Mouse (Mus musculus): ENCODE results near the gene Hist2h3c2. TPM values are rescaled to one million over a fixed set of nuclear protein-coding genes. Genes with fewer than 3 reads are reported as not detected.

The Hist2h3c2 gene
- polyA plus RNA-seq, 1 experiment, result 1,020 TPM

DNA sequence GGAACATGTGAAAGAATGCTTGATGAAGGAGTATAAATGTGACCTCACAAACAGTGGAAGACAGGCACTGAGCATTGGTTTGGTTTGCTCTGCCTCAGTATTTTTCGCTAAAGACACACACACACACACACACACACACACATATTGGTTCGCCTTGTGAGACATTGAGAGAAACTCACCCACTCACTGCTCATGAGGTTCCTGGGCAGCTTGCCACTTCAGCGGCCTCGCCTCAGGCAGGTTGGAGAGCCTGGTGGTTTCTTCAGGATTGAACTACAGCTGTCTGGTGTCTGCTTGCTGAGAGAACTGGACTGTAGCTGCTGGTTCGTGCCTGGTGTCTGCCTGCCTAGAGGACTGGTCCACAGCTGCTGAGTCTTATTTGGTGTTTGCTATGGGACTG, 21.3 kb upstream of the Hist2h3c2 start:
- Histone ChIP-seq H3K27ac (ENCODE audit: control insufficient read depth, insufficient read depth, low read length) (no peak overlapping the region), H3K36me3 (ENCODE audit: control insufficient read depth, insufficient read depth, low read length) (no peaks in the 10 kb centered on the region), H3K4me1 (replicated peaks; ENCODE audit: control insufficient read depth, insufficient read depth, low read length) (peaks cover 14% of the 10 kb centered on the region), H3K4me3 (ENCODE audit: control insufficient read depth, insufficient read depth, low read length) (no peak overlapping the region), H3K27me3 (ENCODE audit: control insufficient read depth, insufficient read depth, low read length) (no peaks in the 10 kb centered on the region)
- WGBS, result 97% methylated on average over 5 of the region's 5 CpGs
- TF ChIP-seq POLR2A (IDR thresholded peaks at IDR 0.05; ENCODE audit: control insufficient read depth, extremely low read depth, insufficient read depth, low read length, poor library complexity), result no peak
- DNase-seq, result no peak

DNA sequence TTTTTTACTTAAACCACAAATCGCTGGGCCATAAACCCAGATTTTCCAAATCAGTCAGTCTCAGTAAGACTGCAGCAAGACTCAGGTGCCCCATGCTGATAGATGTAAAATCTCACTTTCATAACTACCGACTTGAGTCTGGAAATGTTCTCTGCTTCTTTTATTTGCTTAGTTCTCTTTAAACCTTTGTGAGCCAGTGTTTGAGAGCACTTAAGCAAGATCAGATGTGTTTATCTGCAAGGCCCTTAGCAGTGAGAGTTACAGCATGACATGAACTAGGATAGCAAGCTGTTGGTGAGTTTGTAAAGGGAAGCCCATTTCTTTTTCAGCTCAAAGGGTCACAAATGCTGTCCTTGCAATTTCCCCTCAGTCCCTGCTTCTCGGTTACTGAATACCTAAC, 18.3 kb upstream of the Hist2h3c2 start:
- 92% methylated on average over 3 of the region's 3 CpGs for WGBS
- peaks cover 9% of the 10 kb centered on the region for H3K4me1 ChIP-seq (replicated peaks; ENCODE audit: control insufficient read depth, insufficient read depth, low read length)
- no peak for DNase-seq

DNA sequence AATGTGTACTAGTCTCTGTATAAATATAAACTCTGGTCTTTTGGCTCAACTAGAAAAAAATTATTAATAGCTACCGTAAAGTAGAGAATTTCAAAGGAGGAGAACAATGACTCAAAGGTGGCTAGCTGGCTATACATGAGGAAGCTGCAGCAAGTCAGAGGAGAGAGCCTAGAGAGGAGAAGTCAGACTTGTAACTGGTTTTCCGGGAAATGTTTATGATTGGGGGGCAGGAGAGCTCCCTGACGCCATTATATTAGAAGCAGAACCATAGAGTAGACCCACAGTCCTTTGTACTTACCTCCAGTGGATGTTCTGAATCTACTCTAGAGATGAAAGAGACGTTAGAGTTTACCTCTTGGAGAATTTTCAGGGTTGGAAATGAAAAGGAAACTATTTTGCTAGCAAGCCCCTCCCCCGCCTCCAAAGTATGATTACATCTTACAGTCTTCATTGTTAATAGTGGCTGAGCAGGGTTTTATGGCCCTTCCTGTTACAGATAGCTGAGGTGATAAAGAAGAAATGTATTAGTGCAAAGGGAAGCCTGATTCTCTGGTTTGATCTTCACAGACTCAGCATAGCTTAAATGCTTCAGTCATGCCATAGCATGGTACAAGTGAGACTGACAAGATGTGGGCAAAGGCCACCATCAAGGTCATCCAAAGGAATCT, 17.1 kb upstream of the Hist2h3c2 start:
- Histone ChIP-seq H3K27ac (ENCODE audit: control insufficient read depth, insufficient read depth, low read length) (no peak overlapping the region), H3K36me3 (ENCODE audit: control insufficient read depth, insufficient read depth, low read length) (no peaks in the 10 kb centered on the region), H3K4me3 (ENCODE audit: control insufficient read depth, insufficient read depth, low read length) (no peak overlapping the region), H3K27me3 (ENCODE audit: control insufficient read depth, insufficient read depth, low read length) (no peaks in the 10 kb centered on the region), H3K4me1 (replicated peaks; ENCODE audit: control insufficient read depth, insufficient read depth, low read length) (peaks cover 3% of the 10 kb centered on the region; the same call in 1 of the 2 replicates)
- DNase-seq, result no peak
- TF ChIP-seq CTCF (IDR thresholded peaks at IDR 0.05; ENCODE audit: borderline replicate concordance, control insufficient read depth, extremely low read depth, insufficient read depth, low read length, poor library complexity) (no peak), POLR2A (IDR thresholded peaks at IDR 0.05; ENCODE audit: control insufficient read depth, extremely low read depth, insufficient read depth, low read length, poor library complexity) (no peak)
- WGBS, result 66% methylated on average over 5 of the region's 5 CpGs

More for the DNA sequence above, 18.3 kb upstream of the Hist2h3c2 start:
- TF ChIP-seq POLR2A (IDR thresholded peaks at IDR 0.05; ENCODE audit: control insufficient read depth, extremely low read depth, insufficient read depth, low read length, poor library complexity) (no peak), CTCF (IDR thresholded peaks at IDR 0.05; ENCODE audit: borderline replicate concordance, control insufficient read depth, extremely low read depth, insufficient read depth, low read length, poor library complexity) (no peak)
- Histone ChIP-seq H3K36me3 (ENCODE audit: control insufficient read depth, insufficient read depth, low read length) (no peaks in the 10 kb centered on the region), H3K27ac (ENCODE audit: control insufficient read depth, insufficient read depth, low read length) (no peak overlapping the region), H3K27me3 (ENCODE audit: control insufficient read depth, insufficient read depth, low read length) (no peaks in the 10 kb centered on the region), H3K4me3 (ENCODE audit: control insufficient read depth, insufficient read depth, low read length) (no peak overlapping the region)

DNA sequence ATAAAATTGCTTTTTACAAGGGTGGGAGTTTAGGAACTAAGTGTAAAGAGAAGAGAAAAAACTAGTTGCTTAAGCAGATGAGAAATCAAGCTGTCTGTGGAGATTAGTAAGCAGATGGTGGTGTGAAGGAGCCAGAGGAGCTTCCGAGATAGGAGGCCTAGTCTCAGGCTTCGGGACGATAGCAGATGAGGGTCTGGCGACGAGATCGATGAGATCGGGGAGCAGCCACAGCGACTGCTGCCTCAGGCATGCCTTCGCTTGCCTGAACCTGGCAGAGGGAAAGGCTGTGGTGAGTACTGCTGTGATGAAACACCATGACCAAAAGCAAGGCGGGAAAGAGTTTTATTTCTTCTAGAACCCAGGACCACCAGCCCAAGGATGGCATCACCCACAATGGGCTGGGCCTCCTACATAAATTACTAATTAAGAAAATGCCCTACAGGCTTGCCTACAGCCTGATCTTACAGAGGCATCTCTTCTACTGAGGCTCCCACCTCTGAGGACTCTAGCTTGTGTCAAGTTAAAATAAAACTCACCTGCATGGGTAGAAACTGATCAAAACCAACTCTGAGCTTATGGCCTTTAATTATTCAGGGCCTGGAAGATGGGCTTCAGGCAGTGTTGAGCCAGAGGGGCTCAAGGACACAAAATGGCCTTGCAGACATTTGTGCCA, 15.9 kb upstream of the Hist2h3c2 start:
- H3K4me3 ChIP-seq (ENCODE audit: control insufficient read depth, insufficient read depth, low read length), result no peak overlapping the region
- no peaks in the 10 kb centered on the region for H3K36me3 ChIP-seq (ENCODE audit: control insufficient read depth, insufficient read depth, low read length)
- peaks cover 8% of the 10 kb centered on the region for H3K4me1 ChIP-seq (replicated peaks; ENCODE audit: control insufficient read depth, insufficient read depth, low read length)
- no peak overlapping the region for H3K27ac ChIP-seq (ENCODE audit: control insufficient read depth, insufficient read depth, low read length)
- TF ChIP-seq CTCF (IDR thresholded peaks at IDR 0.05; ENCODE audit: borderline replicate concordance, control insufficient read depth, extremely low read depth, insufficient read depth, low read length, poor library complexity) (no peak), POLR2A (IDR thresholded peaks at IDR 0.05; ENCODE audit: control insufficient read depth, extremely low read depth, insufficient read depth, low read length, poor library complexity) (no peak)
- H3K27me3 ChIP-seq (ENCODE audit: control insufficient read depth, insufficient read depth, low read length), result no peaks in the 10 kb centered on the region
- WGBS, result 92% methylated on average over 10 of the region's 10 CpGs
- DNase-seq, result no peak

DNA sequence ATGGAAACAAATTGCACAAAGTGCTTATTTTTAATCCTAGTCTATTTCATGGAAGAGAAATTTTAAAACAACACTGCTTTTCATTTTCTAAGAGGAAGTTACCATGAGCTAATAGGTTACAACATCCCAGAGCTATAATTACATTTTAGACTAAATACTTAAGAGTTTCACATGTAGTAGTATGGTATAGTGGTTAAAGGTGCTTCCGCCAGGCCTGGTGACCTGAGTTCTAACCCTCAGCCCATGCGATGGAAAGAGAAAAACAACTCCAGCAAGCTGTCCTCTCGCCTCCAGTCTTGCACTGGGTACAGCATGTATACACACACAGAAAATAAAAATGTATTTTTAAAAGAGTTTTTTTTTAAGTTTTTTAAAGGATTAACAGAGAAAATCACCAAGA, 12.9 kb upstream of the Hist2h3c2 start:
- Histone ChIP-seq H3K27ac (ENCODE audit: control insufficient read depth, insufficient read depth, low read length) (no peak overlapping the region), H3K4me1 (replicated peaks; ENCODE audit: control insufficient read depth, insufficient read depth, low read length) (peaks cover 17% of the 10 kb centered on the region), H3K36me3 (ENCODE audit: control insufficient read depth, insufficient read depth, low read length) (no peaks in the 10 kb centered on the region), H3K4me3 (ENCODE audit: control insufficient read depth, insufficient read depth, low read length) (no peak overlapping the region), H3K27me3 (ENCODE audit: control insufficient read depth, insufficient read depth, low read length) (no peaks in the 10 kb centered on the region)
- TF ChIP-seq CTCF (IDR thresholded peaks at IDR 0.05; ENCODE audit: borderline replicate concordance, control insufficient read depth, extremely low read depth, insufficient read depth, low read length, poor library complexity) (no peak), POLR2A (IDR thresholded peaks at IDR 0.05; ENCODE audit: control insufficient read depth, extremely low read depth, insufficient read depth, low read length, poor library complexity) (no peak)
- no peak for DNase-seq
- WGBS, result 66% methylated on average over 3 of the region's 3 CpGs

DNA sequence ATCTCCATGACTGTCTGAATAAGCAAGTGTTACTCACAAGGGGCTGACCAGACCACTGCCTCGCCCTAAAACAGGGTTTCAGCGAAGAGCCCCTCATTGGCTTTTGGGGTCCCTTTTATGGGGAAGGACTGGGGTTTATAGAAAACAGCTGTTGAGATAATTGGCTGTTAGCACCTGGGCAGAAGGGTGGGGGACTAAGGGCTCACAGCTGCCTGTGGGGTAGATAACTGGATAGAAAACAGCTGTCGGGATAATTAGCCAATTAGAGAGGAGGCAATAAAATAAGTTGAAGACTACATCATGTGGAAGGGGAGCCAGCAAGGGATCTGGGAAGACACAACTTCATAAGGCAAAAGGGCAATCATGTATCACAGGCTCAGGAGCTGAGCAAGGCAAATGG, 12.0 kb upstream of the Hist2h3c2 start:
- TF ChIP-seq POLR2A (IDR thresholded peaks at IDR 0.05; ENCODE audit: control insufficient read depth, extremely low read depth, insufficient read depth, low read length, poor library complexity) (no peak), CTCF (IDR thresholded peaks at IDR 0.05; ENCODE audit: borderline replicate concordance, control insufficient read depth, extremely low read depth, insufficient read depth, low read length, poor library complexity) (no peak)
- Histone ChIP-seq H3K27me3 (ENCODE audit: control insufficient read depth, insufficient read depth, low read length) (no peaks in the 10 kb centered on the region), H3K27ac (ENCODE audit: control insufficient read depth, insufficient read depth, low read length) (no peak overlapping the region; the same call in 1 of the 2 replicates), H3K4me1 (replicated peaks; ENCODE audit: control insufficient read depth, insufficient read depth, low read length) (peaks cover 17% of the 10 kb centered on the region), H3K4me3 (ENCODE audit: control insufficient read depth, insufficient read depth, low read length) (no peak overlapping the region), H3K36me3 (ENCODE audit: control insufficient read depth, insufficient read depth, low read length) (no peaks in the 10 kb centered on the region)
- WGBS, result 47% methylated on average over 3 of the region's 3 CpGs
- no peak for DNase-seq
